Mouse (Mus musculus) forebrain, embryonic 14.5 days (tissue): Measurements from ENCODE around the gene Prune1. TPM values are rescaled to one million over a fixed set of nuclear protein-coding genes. Genes with fewer than 3 reads are reported as not detected.
A peak's percentile ranks its signal among the peaks of the same experiment; 100 is the strongest.

ENCODE experiments used
- ATAC-seq: fragments of 200-750 bp; cut with Nextera tagmentation; 2 replicates; pipeline ENCODE4 v1.8.0; 2017; ENCODE audit warnings: mild to moderate bottlenecking, moderate library complexity
- DNase-seq: peaks from one replicate; pipeline ENCODE4 v3.0.0-alpha.2; 2015; ENCODE audit warnings: low spot score
- H3K27ac ChIP-seq: fragments of 300-500 bp; sonication (generic); 2 replicates; pipeline ENCODE4 v1.5.1; 2014; ENCODE audit warnings: low read depth, mild to moderate bottlenecking, control low read depth, low read length, moderate library complexity
- H3K27me3 ChIP-seq: fragments of 300-500 bp; sonication (generic); replicated peaks from 2 replicates; pipeline ENCODE4 v1.6.1; 2014; ENCODE audit warnings: low read length, control low read depth, mixed read lengths; ENCODE audit not compliant: control insufficient read depth, insufficient read depth
- H3K36me3 ChIP-seq: fragments of 300-500 bp; sonication (generic); 2 replicates; pipeline ENCODE4 v1.6.1; 2014; ENCODE audit warnings: low read length, control low read depth; ENCODE audit not compliant: control insufficient read depth, insufficient read depth
- H3K4me1 ChIP-seq: fragments of 300-500 bp; sonication (generic); 2 replicates; pipeline ENCODE4 v1.6.1; 2014; ENCODE audit warnings: antibody characterized with exemption, low read length, control low read depth; ENCODE audit not compliant: control insufficient read depth, insufficient read depth
- H3K4me2 ChIP-seq: fragments of 300-500 bp; sonication (generic); 2 replicates; pipeline ENCODE4 v1.6.1; 2014; ENCODE audit warnings: mild to moderate bottlenecking, control low read depth, low read length
- H3K4me3 ChIP-seq: fragments of 300-500 bp; sonication (generic); 2 replicates; pipeline ENCODE4 v1.5.1; 2014; ENCODE audit warnings: low read depth, low read length, control low read depth
- H3K9ac ChIP-seq: fragments of 300-500 bp; sonication (generic); 2 replicates; pipeline ENCODE4 v1.6.1; 2014; ENCODE audit warnings: mild to moderate bottlenecking, low read length, control low read depth, moderate library complexity
- H3K9me3 ChIP-seq: fragments of 300-500 bp; sonication (generic); replicated peaks from 2 replicates; pipeline ENCODE4 v1.6.1; 2016; ENCODE audit warnings: low read length, control low read depth, mixed read lengths; ENCODE audit not compliant: control insufficient read depth
- WGBS: fragments of 180-500 bp; shearing (Covaris S2); extraction: QIAGEN DNeasy Blood & Tissue Kit; methylation state at CpG from one replicate; pipeline ENCODE4 v1.1.7; 2014; 5-methylcytosine and 5-hydroxymethylcytosine counted together
- polyA plus RNA-seq: library from polyadenylated mRNA; unstranded; fragments of >200 nt; fragmentation: Nextera tagmentation; extraction: Ambion mirVana; gene quantifications from 2 replicates; pipeline ENCODE4 v1.2.1, GENCODE M21; 2014

Gene Prune1
- polyA plus RNA-seq, 1 experiment from 2014 or later, result 40.7 TPM

DNA sequence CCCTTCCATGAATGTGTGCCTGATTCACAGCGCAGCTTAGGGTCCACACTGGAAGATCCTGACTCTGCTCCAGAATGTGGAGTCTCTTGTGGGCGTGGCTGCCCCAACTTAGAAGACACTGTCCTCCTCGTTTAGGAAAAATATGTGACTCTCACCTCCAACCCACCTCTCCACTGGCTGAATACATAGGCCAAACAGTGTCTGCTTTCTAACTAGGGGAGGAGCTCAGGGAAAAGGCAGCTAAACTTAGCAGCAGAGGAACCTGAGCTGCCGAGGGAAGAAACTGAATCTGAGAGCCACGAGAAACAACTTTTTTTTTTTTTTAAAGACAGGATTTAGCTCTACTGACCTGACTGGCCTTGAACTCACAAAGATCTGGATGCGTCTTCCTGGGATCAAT lies 6.7 kb downstream of the Prune1 start:
- H3K27me3 ChIP-seq, result no peaks in the 10 kb centered on the region
- H3K36me3 ChIP-seq, result 0 out of 2 replicates have a peak, but pooled peaks cover 3% of the 10 kb centered on the region
- no peak overlapping the region for H3K4me3 ChIP-seq
- H3K9me3 ChIP-seq, result no peaks in the 10 kb centered on the region
- no peak overlapping the region for H3K4me2 ChIP-seq
- H3K9ac ChIP-seq, result no peak overlapping the region
- H3K4me1 ChIP-seq, result no peaks in the 10 kb centered on the region
- ATAC-seq (no peak), DNase-seq (no peak)
- no peak overlapping the region for H3K27ac ChIP-seq
- WGBS, result 83% methylated on average over 6 of the region's 6 CpGs

DNA sequence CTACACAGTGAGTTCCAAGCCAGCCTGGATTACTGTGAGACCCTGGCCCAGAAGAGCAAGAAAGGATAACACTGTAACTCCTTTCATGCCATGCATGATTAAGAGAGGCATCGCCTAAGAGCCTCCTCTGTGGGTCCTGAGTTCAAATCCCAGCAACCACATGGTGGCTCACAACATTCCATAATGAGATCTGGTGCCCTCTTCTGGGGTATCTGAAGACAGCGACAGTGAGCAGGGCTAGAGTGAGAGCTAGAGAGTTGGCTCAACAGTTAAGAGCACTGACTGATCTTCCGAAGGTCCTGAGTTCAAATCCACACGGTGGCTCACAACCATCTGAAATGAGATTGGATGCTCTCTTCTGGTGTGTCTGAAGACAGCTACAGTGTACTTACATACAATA lies 7.4 kb downstream of the Prune1 start:
- ATAC-seq, result no peak
- no peak overlapping the region for H3K9ac ChIP-seq
- 98% methylated on average over 4 of the region's 4 CpGs for WGBS
- no peaks in the 10 kb centered on the region for H3K9me3 ChIP-seq
- H3K27ac ChIP-seq, result no peak overlapping the region
- H3K4me2 ChIP-seq, result no peak overlapping the region
- 0 out of 2 replicates have a peak, but pooled peaks cover 3% of the 10 kb centered on the region for H3K36me3 ChIP-seq
- H3K4me3 ChIP-seq, result no peak overlapping the region
- H3K27me3 ChIP-seq, result no peaks in the 10 kb centered on the region
- no peaks in the 10 kb centered on the region for H3K4me1 ChIP-seq
- no peak for DNase-seq

DNA sequence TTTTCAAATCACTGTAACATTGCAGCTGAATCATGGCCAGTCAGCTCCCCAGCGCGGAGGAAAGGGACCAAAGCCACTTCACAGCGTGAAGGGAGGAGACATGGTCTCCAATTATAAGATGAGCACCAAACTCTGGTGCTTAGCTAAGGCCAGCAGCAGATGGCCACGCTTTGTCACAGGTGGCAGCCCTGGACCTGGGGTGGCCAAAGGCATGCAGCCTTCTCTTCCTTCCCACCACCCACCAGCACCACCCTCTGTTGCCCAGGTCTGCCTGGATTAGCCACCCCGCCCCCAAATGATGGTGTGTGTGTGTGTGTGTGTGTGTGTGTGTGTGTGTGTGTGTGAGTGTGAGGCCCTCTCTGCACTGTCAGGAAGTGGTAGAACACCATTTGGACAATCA lies 8.4 kb downstream of the Prune1 start:
- 91% methylated on average over 5 of the region's 5 CpGs for WGBS
- Histone ChIP-seq H3K4me1 (no peaks in the 10 kb centered on the region), H3K27ac (no peak overlapping the region), H3K9ac (no peak overlapping the region), H3K36me3 (peaks cover 9% of the 10 kb centered on the region; the same call in 1 of the 2 replicates), H3K4me3 (no peak overlapping the region), H3K4me2 (no peak overlapping the region), H3K27me3 (no peaks in the 10 kb centered on the region), H3K9me3 (no peaks in the 10 kb centered on the region)
- ATAC-seq, result no peak
- DNase-seq, result no peak

DNA sequence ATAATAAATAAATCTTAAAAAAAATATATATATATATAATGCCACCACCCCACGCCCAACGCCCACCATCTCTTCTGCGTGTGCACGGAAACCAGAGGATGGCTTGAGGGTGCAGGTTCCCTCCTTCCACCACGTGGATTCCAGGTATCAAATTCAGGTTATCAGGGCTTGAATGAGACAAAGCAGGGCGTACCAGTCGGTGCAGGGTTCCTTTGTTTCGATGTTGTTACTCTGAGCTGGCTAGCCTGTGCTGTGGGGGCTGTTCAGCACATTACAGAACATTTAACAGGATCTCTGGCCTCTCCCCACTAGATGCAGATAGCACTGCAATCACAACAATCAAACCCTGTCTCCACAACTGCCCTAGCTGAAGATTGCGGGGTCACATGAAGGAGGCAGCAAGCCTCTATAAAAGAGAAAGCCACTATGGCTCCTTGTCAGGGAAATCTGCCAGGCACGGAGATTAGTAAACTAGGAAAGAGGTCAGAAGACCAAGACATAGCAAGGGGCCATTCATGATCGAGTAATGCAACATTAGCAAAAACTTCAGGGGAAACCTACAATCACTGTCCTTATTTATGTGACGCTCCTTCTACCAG lies 11.0 kb downstream of the Prune1 start:
- H3K9ac ChIP-seq, result no peak overlapping the region
- no peak overlapping the region for H3K4me3 ChIP-seq
- no peaks in the 10 kb centered on the region for H3K27me3 ChIP-seq
- no peak overlapping the region for H3K4me2 ChIP-seq
- H3K27ac ChIP-seq, result no peak overlapping the region
- H3K9me3 ChIP-seq, result no peaks in the 10 kb centered on the region
- no peaks in the 10 kb centered on the region for H3K4me1 ChIP-seq
- peaks cover 31% of the 10 kb centered on the region for H3K36me3 ChIP-seq
- ATAC-seq, result no peak
- 80% methylated on average over 12 of the region's 12 CpGs for WGBS
- DNase-seq, result no peak

DNA sequence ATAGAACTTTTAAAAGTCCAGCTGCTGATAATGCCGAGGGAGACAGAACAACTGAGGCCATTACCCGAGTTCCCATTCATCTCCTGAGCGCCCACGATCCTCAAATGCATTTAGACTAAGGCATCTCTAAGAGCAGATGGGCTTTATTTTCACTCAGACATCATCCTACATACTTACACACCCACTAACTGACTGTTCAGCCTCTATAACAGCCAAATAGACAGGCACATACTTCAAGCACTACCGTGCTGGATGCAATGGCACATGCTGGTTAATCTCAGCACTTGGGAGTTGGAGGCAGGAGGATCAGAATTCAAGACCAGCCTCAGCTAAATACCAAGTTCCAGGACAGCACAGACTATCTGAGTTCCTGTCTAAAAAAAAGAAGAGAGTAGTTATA lies 12.1 kb downstream of the Prune1 start:
- DNase-seq, result no peak
- H3K27me3 ChIP-seq, result no peaks in the 10 kb centered on the region
- no peak overlapping the region for H3K4me3 ChIP-seq
- H3K4me1 ChIP-seq, result no peaks in the 10 kb centered on the region
- no peak overlapping the region for H3K4me2 ChIP-seq
- no peak overlapping the region for H3K9ac ChIP-seq
- 87% methylated on average over 5 of the region's 5 CpGs for WGBS
- no peak for ATAC-seq
- H3K27ac ChIP-seq, result no peak overlapping the region
- H3K9me3 ChIP-seq, result no peaks in the 10 kb centered on the region
- peaks cover 36% of the 10 kb centered on the region for H3K36me3 ChIP-seq

DNA sequence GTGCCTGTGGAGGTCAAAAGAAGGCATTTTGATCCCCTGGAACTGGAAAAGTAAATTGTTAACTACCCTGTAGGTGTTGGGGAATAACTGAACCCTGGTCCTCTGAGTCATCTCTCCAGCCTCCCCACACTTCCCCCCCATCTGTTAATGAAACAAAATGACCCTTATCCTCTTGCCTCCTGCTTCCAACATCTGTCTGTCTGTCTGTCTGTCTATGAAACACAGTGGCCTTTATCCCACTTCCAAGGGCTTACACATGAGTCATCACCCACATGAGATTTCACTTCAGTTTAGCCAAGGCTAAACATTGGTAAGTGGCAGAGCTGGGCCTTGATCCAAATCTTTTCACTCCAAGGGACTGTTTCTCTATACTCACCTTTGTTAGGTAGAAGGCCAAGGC lies 14.0 kb downstream of the Prune1 start:
- Histone ChIP-seq H3K4me3 (no peak overlapping the region), H3K36me3 (peaks cover 55% of the 10 kb centered on the region), H3K27me3 (no peaks in the 10 kb centered on the region), H3K9me3 (no peaks in the 10 kb centered on the region), H3K27ac (no peak overlapping the region), H3K9ac (no peak overlapping the region), H3K4me1 (no peaks in the 10 kb centered on the region), H3K4me2 (no peak overlapping the region)
- no peak for ATAC-seq
- no peak for DNase-seq

DNA sequence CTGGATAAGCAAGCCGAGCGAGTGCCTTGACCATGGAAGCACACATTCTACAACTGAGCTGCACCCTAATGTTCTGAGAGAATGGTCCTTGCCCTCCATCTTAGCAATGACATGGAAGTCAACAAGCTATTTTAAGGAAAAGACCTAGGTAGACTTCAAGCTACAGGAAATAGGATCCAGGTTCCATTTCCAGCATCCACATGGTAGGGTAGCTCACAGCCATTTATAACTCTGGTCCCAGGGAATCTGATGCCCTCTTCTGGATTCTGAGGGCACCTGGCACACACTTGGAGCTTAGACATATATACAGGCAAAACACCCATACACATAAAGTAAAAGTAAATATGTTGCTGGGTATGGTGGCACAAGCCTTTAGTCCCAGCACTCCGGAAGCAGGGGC lies 15.8 kb downstream of the Prune1 start:
- H3K9ac ChIP-seq, result no peak overlapping the region
- DNase-seq (no peak), ATAC-seq (no peak)
- no peak overlapping the region for H3K4me3 ChIP-seq
- no peaks in the 10 kb centered on the region for H3K27me3 ChIP-seq
- no peak overlapping the region for H3K4me2 ChIP-seq
- no peak overlapping the region for H3K27ac ChIP-seq
- peaks cover 67% of the 10 kb centered on the region for H3K36me3 ChIP-seq
- H3K4me1 ChIP-seq, result no peaks in the 10 kb centered on the region
- 95% methylated on average over 3 of the region's 3 CpGs for WGBS
- H3K9me3 ChIP-seq, result no peaks in the 10 kb centered on the region

DNA sequence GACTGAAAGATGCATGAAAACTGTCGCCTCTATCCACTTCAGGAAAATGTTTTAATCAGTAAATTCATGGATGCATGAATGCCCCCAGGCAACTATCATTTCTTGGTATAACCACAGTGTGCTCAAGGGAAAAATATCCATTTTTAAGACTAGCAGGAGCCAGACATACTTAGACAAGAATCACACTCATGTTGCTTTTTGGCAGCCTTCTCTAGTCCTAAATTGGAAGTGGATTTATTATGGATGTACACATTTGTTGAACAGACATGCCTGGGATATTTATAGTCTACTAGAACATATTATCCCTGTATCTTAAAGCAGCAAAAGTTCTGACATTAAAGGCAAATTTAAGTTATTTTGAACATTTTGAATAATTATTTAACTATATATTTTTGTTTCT lies 17.2 kb downstream of the Prune1 start:
- 84% methylated on average over 1 of the region's 1 CpGs for WGBS
- DNase-seq, result no peak
- no peak overlapping the region for H3K4me3 ChIP-seq
- no peak overlapping the region for H3K27ac ChIP-seq
- ATAC-seq, result no peak
- H3K9ac ChIP-seq, result no peak overlapping the region
- no peaks in the 10 kb centered on the region for H3K4me1 ChIP-seq
- H3K4me2 ChIP-seq, result no peak overlapping the region
- peaks cover 79% of the 10 kb centered on the region for H3K36me3 ChIP-seq
- no peaks in the 10 kb centered on the region for H3K27me3 ChIP-seq
- no peaks in the 10 kb centered on the region for H3K9me3 ChIP-seq

DNA sequence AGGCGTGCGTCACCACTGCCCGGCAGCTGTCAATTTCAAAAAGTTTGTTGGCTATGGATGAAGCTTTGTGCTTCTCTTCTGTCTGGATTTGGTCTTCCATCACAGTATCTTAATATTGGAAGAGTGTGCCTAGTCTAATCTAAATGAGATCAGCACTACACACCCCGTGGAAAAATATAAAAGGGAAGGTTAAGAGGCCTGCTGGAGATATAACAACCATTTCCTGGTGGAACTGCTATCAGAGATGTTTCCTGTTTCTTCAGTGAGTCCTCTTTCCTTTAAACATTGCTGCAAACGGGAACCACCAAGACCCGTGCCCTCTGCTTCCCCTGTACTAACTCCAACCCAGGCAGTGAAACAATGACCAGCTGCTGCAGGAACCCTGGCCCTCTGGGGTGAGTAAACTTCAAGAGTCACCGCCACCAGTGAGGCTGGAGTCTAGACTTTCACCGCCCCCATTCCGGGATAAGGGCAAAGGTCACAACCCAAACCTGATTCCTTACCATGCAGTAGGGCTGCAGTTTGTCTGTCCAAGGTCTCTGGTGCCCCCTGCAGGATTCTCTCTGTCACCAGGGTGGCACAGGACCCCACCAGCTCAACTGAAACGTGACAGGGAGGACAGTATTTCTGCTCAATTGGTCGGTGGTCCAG lies 18.7 kb downstream of the Prune1 start:
- H3K36me3 ChIP-seq, result peaks cover 86% of the 10 kb centered on the region
- no peak overlapping the region for H3K27ac ChIP-seq
- 54% methylated on average over 11 of the region's 11 CpGs for WGBS
- H3K9me3 ChIP-seq, result no peaks in the 10 kb centered on the region
- peak; percentile 51 for DNase-seq
- no peak overlapping the region for H3K4me3 ChIP-seq
- no peaks in the 10 kb centered on the region for H3K27me3 ChIP-seq
- no peak overlapping the region for H3K9ac ChIP-seq
- H3K4me2 ChIP-seq, result no peak overlapping the region
- peak; percentile 52; the same call in 1 of the 2 replicates for ATAC-seq
- H3K4me1 ChIP-seq, result no peaks in the 10 kb centered on the region
